ENCODE assay signal across 8 mouse cellular contexts in genomic region chr11:6007010-6007778, GRCm38 (mm10). TPM values are rescaled to one million over a fixed set of nuclear protein-coding genes. Genes with fewer than 3 reads are reported as not detected.
DNase-seq lines count a peak whose midpoint lies in the region; ATAC-seq and TF ChIP-seq lines count a peak whose summit lies in the region.
"Not testable (repeated sequence)": the region's sequence is repeated elsewhere in the genome, so short reads cannot be mapped to it uniquely, and the experiment has no call there.

No protein-coding gene starts in this region.

- peaks cover 45% of the 10 kb centered on the region for H3K27me3 ChIP-seq in forebrain, embryonic 10.5 days (ENCODE audit: poor library complexity, severe bottlenecking)
- H3K27me3 ChIP-seq in heart, embryonic 12.5 days (replicated peaks): peaks cover 16% of the 10 kb centered on the region
- not testable (repeated sequence) for H3K27me3 ChIP-seq in intestine, embryonic 14.5 days (replicated peaks; ENCODE audit: control insufficient read depth, insufficient read depth, low read length); midbrain, embryonic 16.5 days (ENCODE audit: control insufficient read depth, insufficient read depth, low read depth, low read length); stomach, embryonic 16.5 days (ENCODE audit: control insufficient read depth, insufficient read depth, low read length)
- peaks cover 36% of the 10 kb centered on the region for H3K27me3 ChIP-seq in limb, embryonic 10.5 days (ENCODE audit: low read depth, poor library complexity, severe bottlenecking)

- H3K4me3 ChIP-seq in forebrain, embryonic 10.5 days: peak overlapping the region; percentile 49
- peak overlapping the region; percentile 53 for H3K4me3 ChIP-seq in heart, embryonic 12.5 days
- peak overlapping the region; percentile 35 for H3K4me3 ChIP-seq in intestine, embryonic 14.5 days (ENCODE audit: low read depth, low read length)
- H3K4me3 ChIP-seq in limb, embryonic 10.5 days: peak overlapping the region; percentile 42
- peak overlapping the region; percentile 71 for H3K4me3 ChIP-seq in lung, adult 2 months (replicated peaks; ENCODE audit: extremely low read depth, low read depth, low read length)
- peak overlapping the region; percentile 37 for H3K4me3 ChIP-seq in midbrain, embryonic 16.5 days (ENCODE audit: low read depth, low read length)
- peak overlapping the region; percentile 48 for H3K4me3 ChIP-seq in stomach, embryonic 16.5 days (replicated peaks; ENCODE audit: low read length)

- not testable (repeated sequence) for H3K27ac ChIP-seq in forebrain, embryonic 10.5 days; heart, embryonic 12.5 days (ENCODE audit: poor library complexity, severe bottlenecking); intestine, embryonic 14.5 days (ENCODE audit: low read depth); limb, embryonic 10.5 days; midbrain, embryonic 16.5 days (ENCODE audit: low read length); stomach, embryonic 16.5 days (ENCODE audit: low read length)

- not testable (repeated sequence) for TF ChIP-seq CTCF in lung, adult 2 months (IDR thresholded peaks at IDR 0.05; ENCODE audit: insufficient read depth, low read length)

- peak overlapping the region; percentile 73 for H3K4me2 ChIP-seq in heart, embryonic 12.5 days
- peak overlapping the region; percentile 48 for H3K4me2 ChIP-seq in intestine, embryonic 14.5 days (ENCODE audit: low read length)
- H3K4me2 ChIP-seq in midbrain, embryonic 16.5 days (ENCODE audit: low read length): peak overlapping the region; percentile 52
- peak overlapping the region; percentile 54 for H3K4me2 ChIP-seq in stomach, embryonic 16.5 days (ENCODE audit: low read depth, low read length)

- 8% methylated on average over 25 of the region's 49 CpGs for WGBS in forebrain, embryonic 10.5 days
- 1% methylated on average over 28 of the region's 49 CpGs for WGBS in heart, embryonic 12.5 days
- 4% methylated on average over 23 of the region's 49 CpGs for WGBS in intestine, embryonic 14.5 days
- WGBS in limb, embryonic 10.5 days: 5% methylated on average over 26 of the region's 49 CpGs
- 4% methylated on average over 24 of the region's 49 CpGs for WGBS in lung, adult 2 months
- 0% methylated on average over 22 of the region's 49 CpGs for WGBS in midbrain, embryonic 16.5 days
- WGBS in stomach, embryonic 16.5 days: 3% methylated on average over 22 of the region's 49 CpGs

- not testable (repeated sequence) for DNase-seq in forebrain, embryonic 10.5 days (ENCODE audit: extremely low spot score, low spot score); intestine, embryonic 14.5 days (ENCODE audit: low spot score); limb, embryonic 10.5 days (ENCODE audit: low spot score); lung, adult 2 months

- not testable (repeated sequence) for H3K36me3 ChIP-seq in forebrain, embryonic 10.5 days (replicated peaks); heart, embryonic 12.5 days; intestine, embryonic 14.5 days (ENCODE audit: control insufficient read depth, insufficient read depth, low read length); limb, embryonic 10.5 days; midbrain, embryonic 16.5 days (ENCODE audit: control insufficient read depth, insufficient read depth, low read length); stomach, embryonic 16.5 days (ENCODE audit: control insufficient read depth, insufficient read depth, low read length)

- not testable (repeated sequence) for H3K9me3 ChIP-seq in forebrain, embryonic 10.5 days; heart, embryonic 12.5 days (replicated peaks); intestine, embryonic 14.5 days (ENCODE audit: control insufficient read depth, low read length); limb, embryonic 10.5 days (replicated peaks); midbrain, embryonic 16.5 days (replicated peaks; ENCODE audit: control insufficient read depth, low read length, poor library complexity, severe bottlenecking); stomach, embryonic 16.5 days (replicated peaks; ENCODE audit: control insufficient read depth, low read length)

- TF ChIP-seq POLR2A in lung, adult 2 months (IDR thresholded peaks at IDR 0.05; ENCODE audit: borderline replicate concordance, extremely low read depth, low read depth, low read length): 0 out of 2 replicates have a peak, but pooled peaks have one; percentile 10

- peak overlapping the region; percentile 60; the same call in 1 of the 2 replicates for H3K9ac ChIP-seq in heart, embryonic 12.5 days
- not testable (repeated sequence) for H3K9ac ChIP-seq in intestine, embryonic 14.5 days (ENCODE audit: low read length)
- H3K9ac ChIP-seq in midbrain, embryonic 16.5 days (ENCODE audit: low read depth, low read length): peak overlapping the region; percentile 50; the same call in 1 of the 2 replicates
- H3K9ac ChIP-seq in stomach, embryonic 16.5 days (ENCODE audit: low read length): peak overlapping the region; percentile 58; the same call in 1 of the 2 replicates

- H3K4me1 ChIP-seq in forebrain, embryonic 10.5 days; intestine, embryonic 14.5 days (replicated peaks; ENCODE audit: control insufficient read depth, insufficient read depth, low read length); limb, embryonic 10.5 days; midbrain, embryonic 16.5 days (ENCODE audit: control insufficient read depth, insufficient read depth, low read length); stomach, embryonic 16.5 days (ENCODE audit: control insufficient read depth, insufficient read depth, low read length): not testable (repeated sequence)
- peaks cover 19% of the 10 kb centered on the region for H3K4me1 ChIP-seq in heart, embryonic 12.5 days (replicated peaks)
- H3K4me1 ChIP-seq in lung, adult 2 months (ENCODE audit: control insufficient read depth, insufficient read depth, low read length): peaks cover 24% of the 10 kb centered on the region

- peak; percentile 62; the same call in 1 of the 2 replicates for ATAC-seq in cerebellum, adult (ENCODE audit: insufficient number of reproducible peaks, low FRiP score, low TSS enrichment)
- not testable (repeated sequence) for ATAC-seq in heart, embryonic 12.5 days (ENCODE audit: insufficient number of reproducible peaks, low FRiP score); intestine, embryonic 14.5 days (replicated peaks; ENCODE audit: low FRiP score, low TSS enrichment, low read depth); stomach, embryonic 16.5 days (ENCODE audit: insufficient read depth, low FRiP score)
- ATAC-seq in midbrain, embryonic 16.5 days: peak; percentile 83

RNA-seq across cellular contexts. Expression of gene Ykt6, which starts 51.7 kb away (rescaled TPM):
- 58.5 and 65.5 TPM in 2 replicates for polyA plus RNA-seq in forebrain, embryonic 10.5 days (2016; fragmentation: Nextera tagmentation; extraction: Ambion mirVana)
- polyA plus RNA-seq in heart, embryonic 12.5 days (2016; fragmentation: Nextera tagmentation; extraction: Ambion mirVana): 41.6 and 42.0 TPM in 2 replicates
- 23.0 and 23.3 TPM in 2 replicates for polyA plus RNA-seq in intestine, embryonic 14.5 days (2014; fragmentation: Nextera tagmentation; extraction: Ambion mirVana)
- polyA plus RNA-seq in limb, embryonic 10.5 days (2016; fragmentation: Nextera tagmentation; extraction: Ambion mirVana): 55.5 and 65.5 TPM in 2 replicates
- 42.8 and 70.1 TPM in 2 replicates for polyA plus RNA-seq in lung, adult 2 months (2012; rRNA removed)
- 108 TPM in 2 replicates for polyA plus RNA-seq in midbrain, embryonic 16.5 days (2015; fragmentation: Nextera tagmentation; extraction: Ambion mirVana)
- polyA plus RNA-seq in stomach, embryonic 16.5 days (2015; fragmentation: Nextera tagmentation; extraction: Ambion mirVana): 56.2 and 58.1 TPM in 2 replicates

RNA-seq across cellular contexts. Expression of gene Gck, which starts 57.3 kb away (rescaled TPM):
- 2.2 and 2.5 TPM in 2 replicates for polyA plus RNA-seq in forebrain, embryonic 10.5 days (2016; fragmentation: Nextera tagmentation; extraction: Ambion mirVana)
- polyA plus RNA-seq in heart, embryonic 12.5 days (2016; fragmentation: Nextera tagmentation; extraction: Ambion mirVana): 2.2 and 2.8 TPM in 2 replicates
- 1.2 and 2.3 TPM in 2 replicates for polyA plus RNA-seq in intestine, embryonic 14.5 days (2014; fragmentation: Nextera tagmentation; extraction: Ambion mirVana)
- 0.55 and 1.3 TPM in 2 replicates for polyA plus RNA-seq in limb, embryonic 10.5 days (2016; fragmentation: Nextera tagmentation; extraction: Ambion mirVana)
- polyA plus RNA-seq in lung, adult 2 months (2012; rRNA removed): 0.98 and 1.3 TPM in 2 replicates
- polyA plus RNA-seq in midbrain, embryonic 16.5 days (2015; fragmentation: Nextera tagmentation; extraction: Ambion mirVana): 10.5 and 11.8 TPM in 2 replicates
- 3.5 and 3.6 TPM in 2 replicates for polyA plus RNA-seq in stomach, embryonic 16.5 days (2015; fragmentation: Nextera tagmentation; extraction: Ambion mirVana)

RNA-seq across cellular contexts. Expression of gene Camk2b, which starts 59.0 kb away (rescaled TPM):
- 0.51 and 0.63 TPM in 2 replicates for polyA plus RNA-seq in forebrain, embryonic 10.5 days (2016; fragmentation: Nextera tagmentation; extraction: Ambion mirVana)
- 2.2 and 2.5 TPM in 2 replicates for polyA plus RNA-seq in heart, embryonic 12.5 days (2016; fragmentation: Nextera tagmentation; extraction: Ambion mirVana)
- 2.9 and 3.4 TPM in 2 replicates for polyA plus RNA-seq in intestine, embryonic 14.5 days (2014; fragmentation: Nextera tagmentation; extraction: Ambion mirVana)
- 0.35 and 0.68 TPM in 2 replicates for polyA plus RNA-seq in limb, embryonic 10.5 days (2016; fragmentation: Nextera tagmentation; extraction: Ambion mirVana)
- polyA plus RNA-seq in lung, adult 2 months (2012; rRNA removed): 13.8 and 17.8 TPM in 2 replicates
- 150 and 163 TPM in 2 replicates for polyA plus RNA-seq in midbrain, embryonic 16.5 days (2015; fragmentation: Nextera tagmentation; extraction: Ambion mirVana)
- 4.5 and 6.0 TPM in 2 replicates for polyA plus RNA-seq in stomach, embryonic 16.5 days (2015; fragmentation: Nextera tagmentation; extraction: Ambion mirVana)
